Comparison of ENCODE assay signal across 9 mouse cellular contexts in the genomic region with DNA sequence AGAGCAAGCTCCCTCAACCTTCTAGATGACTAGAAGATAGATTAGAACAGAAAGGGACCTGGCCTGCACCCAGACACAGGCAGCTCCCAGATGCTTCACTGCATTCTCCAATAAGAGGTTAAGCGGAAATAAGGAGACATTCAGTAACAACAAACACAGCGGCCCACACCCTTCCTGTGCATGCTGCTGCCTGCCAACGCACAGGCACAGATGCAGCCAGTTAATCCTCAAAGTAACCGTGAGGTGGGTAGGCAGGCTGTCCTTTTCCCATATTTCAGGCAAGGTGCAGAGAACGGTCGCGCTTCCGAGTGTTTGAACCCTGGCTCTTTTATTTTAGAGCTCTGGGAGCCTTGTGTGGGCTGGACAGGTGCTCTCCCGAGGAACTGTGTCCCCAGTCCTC. TPM values are rescaled to one million over a fixed set of nuclear protein-coding genes. Genes with fewer than 3 reads are reported as not detected.
DNase-seq lines count a peak whose midpoint lies in the region; ATAC-seq and TF ChIP-seq lines count a peak whose summit lies in the region.
"Had no signal": no experiment of that assay in that cellular context is flagged by ENCODE, and none has a peak within 500 bp of the region (broad histone marks: within the 10 kb centered on the region; RNA-seq: fewer than 3 reads in every experiment).

No protein-coding gene starts in this region.

- H3K27ac ChIP-seq in kidney, embryonic 14.5 days (ENCODE audit: low read depth, low read length), result no peak overlapping the region
- H3K27ac ChIP-seq in embryonic facial prominence, embryonic 12.5 days, result 0 out of 2 replicates have a peak overlapping the region, but pooled peaks have one; percentile 24
- peak overlapping the region; percentile 5; the same call in 1 of the 2 replicates for H3K27ac ChIP-seq in hindbrain, embryonic 14.5 days
- H3K27ac ChIP-seq in lung, postnatal 0 days (ENCODE audit: low read length), result peak overlapping the region; percentile 76
- H3K27ac ChIP-seq: limb, embryonic 13.5 days had no signal

- 77% methylated on average over 9 of the region's 9 CpGs for WGBS in kidney, embryonic 14.5 days
- WGBS in embryonic facial prominence, embryonic 12.5 days, result 75% methylated on average over 9 of the region's 9 CpGs
- 75% methylated on average over 9 of the region's 9 CpGs for WGBS in hindbrain, embryonic 14.5 days
- WGBS in lung, postnatal 0 days, result 62% methylated on average over 9 of the region's 9 CpGs

- H3K9ac ChIP-seq in kidney, embryonic 14.5 days (ENCODE audit: low read depth, low read length), result no peak overlapping the region
- no peak overlapping the region for H3K9ac ChIP-seq in embryonic facial prominence, embryonic 12.5 days
- no peak overlapping the region for H3K9ac ChIP-seq in hindbrain, embryonic 14.5 days
- H3K9ac ChIP-seq in lung, postnatal 0 days (replicated peaks; ENCODE audit: low read depth), result no peak overlapping the region
- H3K9ac ChIP-seq: limb, embryonic 13.5 days had no signal

- H3K9me3 ChIP-seq in kidney, embryonic 14.5 days (ENCODE audit: control insufficient read depth, low read length), result no peaks in the 10 kb centered on the region
- no peaks in the 10 kb centered on the region for H3K9me3 ChIP-seq in embryonic facial prominence, embryonic 12.5 days
- H3K9me3 ChIP-seq in hindbrain, embryonic 14.5 days (ENCODE audit: control insufficient read depth, low read length), result no peaks in the 10 kb centered on the region
- H3K9me3 ChIP-seq in lung, postnatal 0 days (ENCODE audit: low read length), result no peaks in the 10 kb centered on the region
- H3K9me3 ChIP-seq: limb, embryonic 13.5 days had no signal

- peaks cover 5% of the 10 kb centered on the region; the same call in 1 of the 2 replicates for H3K4me1 ChIP-seq in kidney, embryonic 14.5 days (ENCODE audit: control insufficient read depth, insufficient read depth, low read length)
- H3K4me1 ChIP-seq in embryonic facial prominence, embryonic 12.5 days, result no peaks in the 10 kb centered on the region
- peaks cover 8% of the 10 kb centered on the region; the same call in 1 of the 2 replicates for H3K4me1 ChIP-seq in hindbrain, embryonic 14.5 days (replicated peaks; ENCODE audit: control insufficient read depth, insufficient read depth, low read length)
- H3K4me1 ChIP-seq in lung, postnatal 0 days (ENCODE audit: insufficient read depth, low read depth, low read length), result peaks cover 13% of the 10 kb centered on the region; the same call in 1 of the 2 replicates

- peak; percentile 39 to 42 for DNase-seq in kidney, adult 8-10 months
- DNase-seq in hindbrain, embryonic 14.5 days (ENCODE audit: low spot score), result no peak
- DNase-seq in lung, postnatal 0 days (ENCODE audit: low spot score), result peak; percentile 59
- DNase-seq in spleen, postnatal 14 days (ENCODE audit: low spot score in 2 of 2), result no peak
- no peak for DNase-seq in right cerebral cortex, postnatal 14 days

- no peak overlapping the region for H3K4me3 ChIP-seq in kidney, embryonic 14.5 days (ENCODE audit: low read length)
- H3K4me3 ChIP-seq in embryonic facial prominence, embryonic 12.5 days, result no peak overlapping the region
- no peak overlapping the region for H3K4me3 ChIP-seq in hindbrain, embryonic 14.5 days (replicated peaks; ENCODE audit: low read length)
- H3K4me3 ChIP-seq in lung, postnatal 0 days (ENCODE audit: low read depth, low read length), result no peak overlapping the region
- H3K4me3 ChIP-seq: limb, embryonic 13.5 days had no signal

- no peaks in the 10 kb centered on the region for H3K27me3 ChIP-seq in kidney, embryonic 14.5 days (ENCODE audit: control insufficient read depth, insufficient read depth, low read length)
- H3K27me3 ChIP-seq in embryonic facial prominence, embryonic 12.5 days, result no peaks in the 10 kb centered on the region
- H3K27me3 ChIP-seq in hindbrain, embryonic 14.5 days (ENCODE audit: control insufficient read depth, insufficient read depth, low read length), result no peaks in the 10 kb centered on the region
- H3K27me3 ChIP-seq in lung, postnatal 0 days (replicated peaks; ENCODE audit: insufficient read depth, low read length), result no peaks in the 10 kb centered on the region
- H3K27me3 ChIP-seq: limb, embryonic 13.5 days had no signal

- TF ChIP-seq EP300 in lung, postnatal 0 days (IDR thresholded peaks at IDR 0.05), result peak; percentile 84

- ATAC-seq in kidney, embryonic 14.5 days (ENCODE audit: low FRiP score, low TSS enrichment), result no peak
- no peak for ATAC-seq in embryonic facial prominence, embryonic 12.5 days (ENCODE audit: insufficient number of reproducible peaks, insufficient read depth, low FRiP score, low TSS enrichment)
- ATAC-seq in hindbrain, embryonic 14.5 days (ENCODE audit: low FRiP score), result no peak
- ATAC-seq in lung, postnatal 0 days, result peak; percentile 83
- no peak for ATAC-seq in monocyte, adult 5-6 weeks (replicated peaks; ENCODE audit: insufficient number of reproducible peaks, low FRiP score, low TSS enrichment, poor library complexity, severe bottlenecking)

- no peak overlapping the region for H3K4me2 ChIP-seq in kidney, embryonic 14.5 days (replicated peaks; ENCODE audit: low read depth, low read length)
- no peak overlapping the region for H3K4me2 ChIP-seq in embryonic facial prominence, embryonic 12.5 days (replicated peaks)
- H3K4me2 ChIP-seq in hindbrain, embryonic 14.5 days (replicated peaks), result no peak overlapping the region
- H3K4me2 ChIP-seq in lung, postnatal 0 days (replicated peaks; ENCODE audit: low read depth, low read length), result no peak overlapping the region
- H3K4me2 ChIP-seq: limb, embryonic 13.5 days had no signal

- peaks cover 33% of the 10 kb centered on the region for H3K36me3 ChIP-seq in kidney, embryonic 14.5 days (ENCODE audit: control insufficient read depth, insufficient read depth, low read length)
- peaks cover 19% of the 10 kb centered on the region for H3K36me3 ChIP-seq in embryonic facial prominence, embryonic 12.5 days
- H3K36me3 ChIP-seq in hindbrain, embryonic 14.5 days (replicated peaks; ENCODE audit: control insufficient read depth, insufficient read depth), result no peaks in the 10 kb centered on the region
- H3K36me3 ChIP-seq in lung, postnatal 0 days (ENCODE audit: insufficient read depth, low read length), result peaks cover 38% of the 10 kb centered on the region

- no peak for TF ChIP-seq CTCF in lung, postnatal 0 days (IDR thresholded peaks at IDR 0.05)

RNA-seq across cellular contexts. Expression of gene Bag3, which starts 17.8 kb away (rescaled TPM):
- polyA plus RNA-seq in kidney, embryonic 14.5 days (2014; fragmentation: Nextera tagmentation; extraction: Ambion mirVana), result 10.4 and 11.5 TPM in 2 replicates
- polyA plus RNA-seq in embryonic facial prominence, embryonic 12.5 days (2016; fragmentation: Nextera tagmentation; extraction: Ambion mirVana), result 9.1 TPM in 2 replicates
- 2.9 and 3.4 TPM in 2 replicates for polyA plus RNA-seq in hindbrain, embryonic 14.5 days (2014; fragmentation: Nextera tagmentation; extraction: Ambion mirVana)
- polyA plus RNA-seq in lung, postnatal 0 days (2015; fragmentation: Nextera tagmentation; extraction: Ambion mirVana), result 20.3 and 23.7 TPM in 2 replicates
- 17.2 to 24.9 TPM (median 19.5 TPM) in 3 replicates for total RNA-seq in monocyte, adult 5-6 weeks (2017)

Comparison
In these comparisons a context has a peak if more than half of its experiments do, and no peak if none do; other contexts are left out.
1. DNase-seq: peak in kidney, adult 8-10 months (2 of 2) and lung, postnatal 0 days (single experiment); none in hindbrain, embryonic 14.5 days (single experiment), spleen, postnatal 14 days (0 of 2) and right cerebral cortex, postnatal 14 days (single experiment).